Mouse (Mus musculus) T-helper 1 cell (primary cell): ENCODE data around the gene Mei1.

Experiments used
- in situ Hi-C: fragments of 300-600 bp; cut with MboI, MseI; formaldehyde crosslinking; loops from one replicate; pipeline ENCODE4 v1.15.1; 2025; ENCODE audit warnings: high pct_unique_total_duplicates

The Mei1 gene

DNA sequence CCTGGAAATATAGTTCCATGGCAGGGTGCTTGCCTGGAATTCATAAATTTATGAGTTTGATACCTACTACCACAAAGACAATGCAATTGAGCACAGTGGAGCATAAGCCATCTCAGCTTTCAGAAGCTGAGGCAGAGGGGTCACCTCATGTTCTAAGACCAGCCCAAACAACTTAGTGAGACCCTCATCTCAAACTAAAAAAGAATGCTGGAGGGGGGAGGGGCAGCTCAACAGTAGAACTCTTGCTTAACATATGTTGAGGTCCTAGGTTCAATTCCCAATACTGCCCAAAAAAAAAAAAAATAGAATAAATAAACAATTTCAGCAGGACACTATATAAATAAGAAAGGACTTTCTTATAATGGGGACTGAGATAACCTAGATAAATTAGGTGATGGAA, 80.2 kb downstream of the Mei1 start:
- in situ Hi-C loops, result no loop called here

- in situ Hi-C loops, result no loop called here
These were observed 81.4 kb downstream of the Mei1 start for GRCm38 (mm10) chr15:82151176-82151575.

- in situ Hi-C loops, result no loop called here
These were observed 82.2 kb downstream of the Mei1 start for GRCm38 (mm10) chr15:82152022-82152421.

- in situ Hi-C loops, result no loop called here
These were observed 82.6 kb downstream of the Mei1 start for GRCm38 (mm10) chr15:82152435-82152834.

DNA sequence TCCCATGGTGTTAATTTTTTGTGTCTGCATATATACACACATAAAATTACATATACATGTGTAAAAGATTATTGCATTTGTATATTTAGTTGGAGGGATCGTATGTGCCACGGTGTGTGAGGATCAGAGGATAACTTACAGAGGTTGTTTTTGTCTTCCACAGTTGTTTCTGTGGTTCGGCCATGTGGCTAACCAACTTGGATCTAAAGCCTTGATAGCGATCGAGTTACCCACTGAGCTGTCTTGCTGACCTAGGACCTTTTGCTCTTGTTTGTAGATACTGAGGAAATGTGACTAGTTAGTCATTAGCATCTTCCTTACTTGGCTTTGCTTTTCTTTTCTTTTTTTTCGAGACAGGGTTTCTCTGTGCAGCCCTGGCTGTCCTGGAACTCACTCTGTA, 86.5 kb downstream of the Mei1 start:
- in situ Hi-C loops, result no loop called here

DNA sequence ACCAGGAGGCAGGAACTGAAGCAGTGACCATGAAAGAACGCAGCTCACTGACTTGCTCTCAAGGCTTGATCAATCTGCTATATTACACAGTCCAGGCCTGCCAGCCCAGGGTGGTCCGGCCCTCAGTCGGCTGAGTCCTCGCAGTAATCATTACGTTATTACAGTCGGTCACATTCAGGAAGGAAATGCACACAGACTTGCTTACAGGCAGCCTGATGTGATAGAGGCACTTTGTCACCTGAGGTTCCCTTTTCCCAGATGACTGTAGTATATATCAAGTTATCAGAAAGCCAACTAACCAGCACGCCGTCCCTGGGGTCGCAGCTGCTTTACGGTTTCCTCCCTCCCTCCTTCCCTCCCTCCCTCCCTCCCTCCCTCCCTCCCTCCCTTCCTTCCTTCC, 87.1 kb downstream of the Mei1 start:
- in situ Hi-C loops, result no loop called here

- in situ Hi-C loops, result no loop called here
These were observed 88.6 kb downstream of the Mei1 start for GRCm38 (mm10) chr15:82158243-82159035.

GRCm38 (mm10) chr15:82159471-82159870, 89.7 kb downstream of the Mei1 start:
- in situ Hi-C loops, result no loop called here

- in situ Hi-C loops, result no loop called here
These were observed 91.2 kb downstream of the Mei1 start for GRCm38 (mm10) chr15:82160731-82161640.

GRCm38 (mm10) chr15:82161965-82162600, 92.3 kb downstream of the Mei1 start:
- in situ Hi-C loops, result no loop called here

- in situ Hi-C loops, result no loop called here
These were observed 93.7 kb downstream of the Mei1 start for GRCm38 (mm10) chr15:82163356-82164060.

DNA sequence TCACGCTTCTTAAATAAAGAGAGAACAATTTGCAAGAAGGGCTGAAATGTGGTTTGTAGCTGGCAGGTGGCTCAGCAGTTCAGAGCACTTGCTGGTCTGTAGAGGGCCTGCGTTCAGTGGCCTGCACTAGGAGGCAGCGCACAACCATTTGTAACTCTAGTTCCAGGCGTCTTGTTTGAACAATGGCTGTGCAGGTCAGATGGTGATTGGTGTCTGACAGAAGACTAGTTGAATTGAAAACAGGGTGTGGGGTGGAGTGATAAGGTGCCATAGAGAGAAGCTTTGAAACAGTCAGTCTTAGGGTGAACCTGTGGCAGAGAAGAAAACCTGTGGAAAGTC, 94.2 kb downstream of the Mei1 start:
- in situ Hi-C loops, result no loop called here

- in situ Hi-C loops, result no loop called here
These were observed 94.7 kb downstream of the Mei1 start for GRCm38 (mm10) chr15:82164496-82164895.

DNA sequence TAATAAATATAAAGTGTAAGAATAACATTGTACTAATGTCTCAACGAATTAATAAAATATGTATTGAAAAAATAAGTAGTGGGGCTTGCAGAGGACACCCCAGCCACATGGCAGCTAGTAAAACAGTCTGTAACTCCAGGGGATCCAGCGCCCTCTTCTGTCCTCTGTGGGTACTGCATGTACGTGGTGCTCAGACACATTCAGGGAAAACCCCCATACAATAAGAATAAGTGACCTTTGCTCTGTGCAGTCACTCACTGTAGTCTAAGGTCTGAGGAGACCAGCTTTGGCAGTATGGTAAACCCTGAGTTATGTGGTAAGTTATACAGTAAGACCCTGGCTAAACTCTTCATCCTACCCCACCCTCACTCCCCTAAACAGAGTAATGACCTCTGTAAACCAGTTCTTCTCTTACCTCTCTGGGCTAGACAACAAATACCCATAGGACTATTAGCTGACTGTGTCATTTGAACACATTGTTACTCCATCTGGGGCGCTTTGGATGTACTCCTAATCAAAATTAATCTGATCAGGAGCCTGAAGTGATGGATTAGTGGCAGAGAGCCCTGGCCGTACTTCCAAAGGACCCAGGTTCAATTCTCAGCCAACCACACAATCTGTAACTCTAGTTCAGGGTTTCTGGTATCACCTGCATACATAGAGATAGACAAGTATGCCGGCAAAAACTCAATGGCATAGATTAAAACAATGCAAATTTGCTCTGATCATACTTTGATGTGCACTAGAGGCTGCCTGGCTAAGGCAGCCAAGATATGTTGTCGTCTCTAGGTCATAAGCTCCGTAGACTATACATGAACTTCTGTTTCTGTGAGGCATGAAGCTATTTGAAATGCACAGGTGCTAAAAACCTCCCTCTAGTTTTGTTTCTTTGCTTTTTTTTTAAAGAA, 95.8 kb downstream of the Mei1 start:
- in situ Hi-C loops, result no loop called here

DNA sequence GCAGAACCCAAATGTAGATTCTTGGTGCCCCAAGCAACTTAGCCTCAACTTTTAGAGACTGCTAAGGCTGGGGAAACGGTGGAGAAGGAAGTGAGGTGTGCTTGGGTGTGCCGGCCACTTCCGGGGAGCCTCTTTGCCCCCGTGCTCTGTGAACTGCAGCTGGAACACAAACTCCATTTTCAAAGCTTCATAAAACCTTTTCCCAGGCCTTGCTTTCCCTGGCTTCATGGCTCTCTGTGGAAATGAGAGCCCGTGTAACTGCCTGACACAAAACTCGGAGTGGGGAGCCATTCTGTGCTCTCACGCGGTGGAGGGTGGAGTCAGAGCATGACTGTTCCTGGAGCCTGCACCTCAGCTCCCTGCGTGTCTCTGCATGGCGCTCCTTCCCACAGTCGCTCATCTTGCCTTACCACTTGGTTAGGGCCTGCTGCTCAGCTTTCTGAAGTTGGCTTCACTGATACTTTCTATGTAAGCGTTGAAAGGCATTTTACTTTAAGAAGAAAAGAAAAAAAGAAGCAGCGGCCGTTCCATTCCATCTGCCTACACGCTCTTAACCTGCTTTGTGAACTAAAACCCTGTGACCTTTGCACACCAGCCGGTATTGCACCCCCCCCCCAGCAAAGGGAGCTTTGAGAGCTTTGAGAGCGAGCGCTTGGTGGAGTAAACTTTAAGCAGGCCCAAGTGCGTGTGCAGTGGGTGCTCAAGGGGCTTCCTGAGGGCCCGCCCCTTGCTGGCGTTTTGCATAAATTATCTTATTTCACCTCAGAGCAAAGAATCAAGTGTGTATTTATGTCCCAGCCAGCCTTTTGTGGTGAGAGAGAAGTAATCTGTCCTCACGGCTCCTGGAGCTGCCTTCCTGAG, 96.7 kb downstream of the Mei1 start:
- in situ Hi-C loops, result no loop called here

DNA sequence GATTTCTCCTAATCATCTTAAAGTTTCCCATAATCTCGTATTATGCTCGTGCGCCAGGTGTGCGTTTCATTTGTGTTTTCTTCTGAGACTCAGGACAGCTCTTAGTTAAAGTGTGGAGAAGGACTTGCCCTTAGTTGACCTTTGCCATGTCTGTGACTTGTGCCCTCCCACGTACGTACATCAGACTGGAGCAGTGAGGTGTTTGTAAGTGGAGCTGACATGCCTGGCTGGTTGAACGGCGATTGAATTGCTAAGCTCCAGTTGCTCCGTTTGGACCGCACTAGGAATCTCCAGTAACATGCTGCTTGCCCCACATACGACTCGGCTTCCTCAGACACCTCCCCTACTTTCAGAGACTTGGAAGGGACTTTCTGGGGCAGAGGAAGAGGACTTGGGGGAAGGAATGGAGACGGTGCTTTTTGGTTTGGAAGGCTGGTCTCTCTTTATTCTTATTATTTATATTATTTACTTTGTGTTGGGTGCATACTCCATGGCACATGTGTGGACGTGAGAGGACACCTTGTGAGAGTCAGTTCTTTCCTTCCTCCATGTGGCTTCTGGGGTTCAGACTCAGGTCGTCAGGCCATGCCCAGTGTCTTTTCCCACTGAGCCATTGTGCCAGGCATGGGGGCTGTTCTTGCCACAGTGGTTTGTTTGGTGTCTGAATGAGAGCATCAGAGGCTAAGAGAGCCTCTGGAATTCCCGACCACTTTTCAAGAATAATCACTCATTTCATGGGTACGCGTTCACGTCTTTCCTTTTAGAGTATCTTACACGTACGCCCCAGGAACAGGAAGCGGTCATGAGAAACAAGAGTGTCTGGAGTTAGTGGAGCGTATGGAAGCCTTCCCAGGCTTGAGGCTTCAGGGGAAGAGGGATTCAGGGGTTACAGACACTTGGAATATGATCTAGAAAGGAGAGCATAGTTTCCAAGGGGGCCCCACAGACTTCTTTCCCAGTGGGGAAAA, 97.7 kb downstream of the Mei1 start:
- in situ Hi-C loops, result no loop called here

DNA sequence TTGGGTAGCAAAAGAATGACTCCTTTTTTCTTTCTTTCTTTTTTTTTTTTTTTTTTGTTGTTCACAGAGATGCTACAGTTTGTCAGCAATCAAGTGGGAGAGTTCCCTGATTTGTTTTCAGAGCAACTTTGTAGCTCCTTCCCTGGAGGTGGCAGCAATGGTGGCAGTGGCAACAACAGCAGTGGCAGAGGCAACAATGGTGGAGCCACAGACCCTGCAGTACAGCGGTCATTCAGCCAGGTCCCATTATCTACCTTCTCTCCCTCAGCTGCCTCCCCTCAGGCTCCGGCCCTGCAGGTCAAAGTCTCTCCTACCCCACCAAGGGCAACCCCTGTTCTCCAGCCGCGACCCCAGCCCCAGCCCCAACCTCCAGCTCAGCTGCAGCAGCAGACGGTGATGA, 99.9 kb downstream of the Mei1 start:
- in situ Hi-C loops, result no loop called here
